Mouse (Mus musculus) spleen, postnatal 36 days (tissue): ENCODE data around the gene Nceh1.

Experiments
- DNase-seq, 2 experiments: peaks; one replicate each; pipeline ENCODE4 v3.0.0; 2022; ENCODE audit warnings: low spot score in 2 of 2, mixed read lengths in 1 of 2

The Nceh1 gene

DNA sequence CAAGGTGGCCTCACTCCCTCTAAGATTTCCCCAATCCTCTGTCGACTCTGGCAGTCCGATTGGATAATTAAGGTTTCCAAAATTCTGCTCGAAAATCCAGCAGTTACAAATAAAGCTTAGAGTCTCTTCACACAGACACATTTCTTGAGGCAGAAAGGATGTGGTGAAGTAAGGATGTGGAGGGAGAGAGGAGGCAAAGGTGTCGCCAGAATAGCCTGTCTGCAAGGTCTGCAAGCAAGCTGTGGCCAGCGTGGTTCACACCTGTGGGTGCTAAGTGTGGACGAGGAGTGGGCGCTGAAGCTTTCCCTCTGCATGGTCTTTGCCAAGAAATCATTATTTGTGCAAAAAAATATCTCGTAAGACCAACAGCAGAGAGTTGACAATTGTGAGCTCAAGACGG is 139.8 kb downstream of the Nceh1 start:
- DNase-seq = no peak

DNA sequence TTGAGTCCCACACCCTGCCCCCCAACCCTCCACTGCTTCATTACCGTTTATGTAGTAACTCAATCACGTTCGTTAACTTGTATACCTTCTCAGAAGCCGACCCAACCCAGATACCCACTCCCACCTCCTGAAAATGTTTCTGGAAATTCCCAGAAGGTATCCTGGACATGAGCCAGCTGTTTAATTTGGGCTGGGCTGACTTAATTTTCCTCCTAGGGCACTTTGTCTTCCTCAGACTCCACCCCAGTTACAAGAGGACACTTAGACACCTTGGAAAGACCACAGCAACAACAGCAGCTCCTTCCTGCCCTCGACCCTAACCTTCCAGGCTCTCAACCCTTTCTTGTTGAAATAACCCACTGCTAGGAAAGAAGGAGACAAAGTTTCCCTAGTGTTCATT is 140.8 kb downstream of the Nceh1 start:
- no peak for DNase-seq

DNA sequence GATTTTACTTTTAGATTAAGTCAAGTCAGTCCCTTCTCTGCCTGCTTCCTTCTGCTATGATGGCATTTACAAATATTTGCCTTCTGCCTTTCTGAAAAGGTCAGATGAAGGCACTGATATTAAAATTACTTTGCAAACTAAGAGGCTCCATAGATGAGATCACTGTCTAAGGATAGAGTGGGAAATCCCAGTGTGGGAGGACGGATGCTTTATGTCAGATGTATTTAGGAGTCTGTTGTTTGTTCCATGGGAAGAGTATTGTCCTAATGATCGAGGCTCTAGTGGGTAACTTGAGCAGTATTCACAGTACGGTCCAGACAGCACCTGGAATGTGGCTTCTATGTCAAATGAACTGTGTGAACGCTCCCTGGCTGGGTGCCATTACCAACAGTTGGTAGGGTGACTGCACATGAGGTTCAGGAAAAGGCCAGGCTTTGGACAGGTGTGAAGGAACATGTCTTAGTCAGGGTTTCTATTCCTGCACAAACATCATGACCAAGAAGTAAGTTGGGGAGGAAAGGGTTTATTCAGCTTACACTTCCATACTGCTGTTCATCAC is 143.9 kb downstream of the Nceh1 start:
- DNase-seq = no peak

DNA sequence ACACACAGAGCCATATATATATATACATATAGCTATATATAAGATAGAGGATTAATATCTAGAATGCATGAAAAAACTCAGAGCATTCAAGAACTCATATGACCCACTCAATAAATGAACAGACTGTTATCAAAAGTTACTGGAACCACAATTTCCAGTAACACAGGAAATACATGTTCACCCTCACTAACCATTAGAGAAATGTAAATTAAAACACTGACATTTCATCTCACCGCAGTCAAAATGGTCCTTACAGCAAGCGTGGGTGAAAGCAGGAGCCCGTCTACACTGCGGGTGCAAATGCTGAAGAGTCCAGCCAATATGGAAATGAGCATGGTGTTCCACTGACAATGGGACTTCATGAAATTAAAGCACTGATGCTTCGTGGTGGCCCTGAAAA is 147.9 kb downstream of the Nceh1 start:
- DNase-seq = no peak
